ENCODE assay signal across 21 mouse cellular contexts in the genomic region with DNA sequence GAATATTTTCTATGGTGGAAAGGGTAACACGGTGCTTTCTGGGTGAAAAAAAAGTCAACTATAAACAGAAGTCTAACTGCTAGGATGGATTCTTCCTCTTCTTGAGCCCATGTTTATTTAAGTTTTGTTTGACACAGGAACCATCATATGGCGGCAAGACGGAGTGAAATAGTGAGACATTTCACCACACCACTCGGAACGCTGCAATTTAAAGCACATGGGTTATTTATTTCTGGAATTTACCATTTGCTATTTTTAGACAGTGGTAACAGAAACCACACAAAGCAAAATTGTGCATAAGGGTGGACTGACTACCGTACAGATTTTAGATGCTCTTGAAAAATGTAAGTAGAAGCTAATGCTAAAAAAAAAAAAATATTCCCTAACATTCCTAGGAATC.
DNase-seq lines count a peak whose midpoint lies in the region; ATAC-seq and TF ChIP-seq lines count a peak whose summit lies in the region.
"Had no signal": no experiment of that assay in that cellular context is flagged by ENCODE, and none has a peak within 500 bp of the region (broad histone marks: within the 10 kb centered on the region; RNA-seq: fewer than 3 reads in every experiment).

No protein-coding gene starts in this region.

- no peaks in the 10 kb centered on the region for H3K27me3 ChIP-seq in embryonic facial prominence, embryonic 11.5 days (ENCODE audit: control insufficient read depth, insufficient read depth, low read length)
- H3K27me3 ChIP-seq in embryonic facial prominence, embryonic 10.5 days (replicated peaks; ENCODE audit: low read depth, poor library complexity, severe bottlenecking): no peaks in the 10 kb centered on the region
- no peaks in the 10 kb centered on the region for H3K27me3 ChIP-seq in limb, embryonic 14.5 days (ENCODE audit: control insufficient read depth, insufficient read depth, low read length)
- no peaks in the 10 kb centered on the region for H3K27me3 ChIP-seq in limb, embryonic 10.5 days (ENCODE audit: low read depth, poor library complexity, severe bottlenecking)
- no peaks in the 10 kb centered on the region for H3K27me3 ChIP-seq in embryonic facial prominence, embryonic 13.5 days
- H3K27me3 ChIP-seq in limb, embryonic 15.5 days: no peaks in the 10 kb centered on the region
- H3K27me3 ChIP-seq: forebrain, embryonic 12.5 days; heart, embryonic 15.5 days; Patski had no signal

- no peak for ATAC-seq in embryonic facial prominence, embryonic 11.5 days (replicated peaks; ENCODE audit: insufficient number of reproducible peaks, low FRiP score, low TSS enrichment, low read depth)
- 0 out of 2 replicates have a peak, but pooled peaks have one; percentile 30 for ATAC-seq in limb, embryonic 14.5 days (ENCODE audit: low FRiP score, low read depth)
- 0 out of 2 replicates have a peak, but pooled peaks have one; percentile 43 for ATAC-seq in embryonic facial prominence, embryonic 13.5 days (ENCODE audit: insufficient number of reproducible peaks, insufficient read depth, low FRiP score, low TSS enrichment, low read depth)
- ATAC-seq in limb, embryonic 15.5 days (ENCODE audit: insufficient number of reproducible peaks, low FRiP score, low TSS enrichment, low read depth): no peak
- ATAC-seq: activated CD4-positive, CD25-positive, alpha-beta regulatory T cell, adult 4 months; intestine, embryonic 16.5 days; Patski had no signal

- H3K4me2 ChIP-seq in embryonic facial prominence, embryonic 11.5 days (ENCODE audit: low read depth, low read length): no peak overlapping the region
- no peak overlapping the region for H3K4me2 ChIP-seq in limb, embryonic 14.5 days (replicated peaks; ENCODE audit: low read depth, low read length, severe bottlenecking)
- H3K4me2 ChIP-seq in embryonic facial prominence, embryonic 13.5 days: 0 out of 2 replicates have a peak overlapping the region, but pooled peaks have one; percentile 11
- H3K4me2 ChIP-seq in limb, embryonic 15.5 days: no peak overlapping the region
- H3K4me2 ChIP-seq: forebrain, embryonic 12.5 days; heart, embryonic 11.5 days; heart, embryonic 15.5 days; hindbrain, embryonic 14.5 days had no signal

- no peaks in the 10 kb centered on the region for H3K4me1 ChIP-seq in embryonic facial prominence, embryonic 11.5 days (ENCODE audit: control insufficient read depth, insufficient read depth, low read length)
- H3K4me1 ChIP-seq in embryonic facial prominence, embryonic 10.5 days: no peaks in the 10 kb centered on the region; the same call in 1 of the 2 replicates
- H3K4me1 ChIP-seq in limb, embryonic 14.5 days (ENCODE audit: control insufficient read depth, insufficient read depth, low read length): 0 out of 2 replicates have a peak, but pooled peaks cover 6% of the 10 kb centered on the region
- no peaks in the 10 kb centered on the region for H3K4me1 ChIP-seq in limb, embryonic 10.5 days
- peaks cover 10% of the 10 kb centered on the region for H3K4me1 ChIP-seq in embryonic facial prominence, embryonic 13.5 days
- no peaks in the 10 kb centered on the region for H3K4me1 ChIP-seq in limb, embryonic 15.5 days
- H3K4me1 ChIP-seq: forebrain, embryonic 12.5 days; heart, embryonic 15.5 days had no signal

- no peaks in the 10 kb centered on the region for H3K9me3 ChIP-seq in embryonic facial prominence, embryonic 11.5 days (replicated peaks; ENCODE audit: control insufficient read depth, low read length)
- H3K9me3 ChIP-seq in embryonic facial prominence, embryonic 10.5 days: no peaks in the 10 kb centered on the region
- H3K9me3 ChIP-seq in limb, embryonic 14.5 days (ENCODE audit: control insufficient read depth, low read length): no peaks in the 10 kb centered on the region
- no peaks in the 10 kb centered on the region for H3K9me3 ChIP-seq in limb, embryonic 10.5 days (replicated peaks)
- H3K9me3 ChIP-seq in embryonic facial prominence, embryonic 13.5 days: no peaks in the 10 kb centered on the region
- H3K9me3 ChIP-seq in limb, embryonic 15.5 days: no peaks in the 10 kb centered on the region
- H3K9me3 ChIP-seq: forebrain, embryonic 12.5 days; heart, embryonic 15.5 days had no signal

- no peak overlapping the region for H3K9ac ChIP-seq in embryonic facial prominence, embryonic 11.5 days (replicated peaks; ENCODE audit: low read length)
- no peak overlapping the region for H3K9ac ChIP-seq in limb, embryonic 14.5 days (ENCODE audit: low read depth, low read length, severe bottlenecking)
- no peak overlapping the region for H3K9ac ChIP-seq in embryonic facial prominence, embryonic 13.5 days
- H3K9ac ChIP-seq in limb, embryonic 15.5 days: no peak overlapping the region
- H3K9ac ChIP-seq: forebrain, embryonic 12.5 days; heart, embryonic 15.5 days; hindbrain, embryonic 14.5 days had no signal

- no peak overlapping the region for H3K27ac ChIP-seq in embryonic facial prominence, embryonic 11.5 days (replicated peaks; ENCODE audit: low read depth, low read length)
- H3K27ac ChIP-seq in embryonic facial prominence, embryonic 10.5 days (replicated peaks): no peak overlapping the region
- no peak overlapping the region for H3K27ac ChIP-seq in limb, embryonic 14.5 days (replicated peaks; ENCODE audit: low read depth, low read length)
- H3K27ac ChIP-seq in limb, embryonic 10.5 days: no peak overlapping the region
- H3K27ac ChIP-seq in embryonic facial prominence, embryonic 13.5 days: peak overlapping the region; percentile 81
- H3K27ac ChIP-seq in limb, embryonic 15.5 days: 0 out of 2 replicates have a peak overlapping the region, but pooled peaks have one; percentile 59
- H3K27ac ChIP-seq: forebrain, embryonic 12.5 days; heart, embryonic 15.5 days; hindbrain, embryonic 14.5 days had no signal

- WGBS in embryonic facial prominence, embryonic 11.5 days: 43% methylated on average over 6 of the region's 6 CpGs
- WGBS in embryonic facial prominence, embryonic 10.5 days: 60% methylated on average over 6 of the region's 6 CpGs
- WGBS in limb, embryonic 14.5 days: 43% methylated on average over 6 of the region's 6 CpGs
- WGBS in limb, embryonic 10.5 days: 85% methylated on average over 6 of the region's 6 CpGs
- WGBS in embryonic facial prominence, embryonic 13.5 days: 24% methylated on average over 6 of the region's 6 CpGs
- 45% methylated on average over 6 of the region's 6 CpGs for WGBS in limb, embryonic 15.5 days

- peak; percentile 11 for DNase-seq in embryonic facial prominence, embryonic 11.5 days (ENCODE audit: low spot score)
- no peak for DNase-seq in embryonic facial prominence, embryonic 10.5 days (ENCODE audit: low spot score)
- peak; percentile 55 for DNase-seq in limb, embryonic 14.5 days (ENCODE audit: low spot score)
- DNase-seq in limb, embryonic 10.5 days (ENCODE audit: low spot score): no peak
- DNase-seq in spleen, postnatal 4 days (ENCODE audit: low spot score in 2 of 2): no peak
- DNase-seq in ovary, adult 18-20 months (ENCODE audit: low spot score): no peak
- DNase-seq: adrenal gland, postnatal 25 days; cerebellum, adult 2 months; cerebellum, postnatal 10 days; gastrocnemius, postnatal 10 days; heart, adult 18-20 months; heart, postnatal 14 days had no signal

- H3K4me3 ChIP-seq in embryonic facial prominence, embryonic 11.5 days (ENCODE audit: low read depth, low read length): no peak overlapping the region
- H3K4me3 ChIP-seq in embryonic facial prominence, embryonic 10.5 days: no peak overlapping the region
- H3K4me3 ChIP-seq in limb, embryonic 14.5 days (replicated peaks; ENCODE audit: low read length): no peak overlapping the region
- H3K4me3 ChIP-seq in limb, embryonic 10.5 days: no peak overlapping the region
- no peak overlapping the region for H3K4me3 ChIP-seq in embryonic facial prominence, embryonic 13.5 days
- H3K4me3 ChIP-seq in limb, embryonic 15.5 days: no peak overlapping the region
- H3K4me3 ChIP-seq: forebrain, embryonic 12.5 days; heart, embryonic 15.5 days had no signal

- no peak for TF ChIP-seq POLR2A in limb, embryonic 14.5 days (IDR thresholded peaks at IDR 0.05; ENCODE audit: borderline replicate concordance, extremely low read depth, insufficient read depth, insufficient read length)

- H3K36me3 ChIP-seq in embryonic facial prominence, embryonic 11.5 days (replicated peaks; ENCODE audit: control insufficient read depth, insufficient read depth, low read depth, low read length): no peaks in the 10 kb centered on the region
- no peaks in the 10 kb centered on the region for H3K36me3 ChIP-seq in embryonic facial prominence, embryonic 10.5 days (replicated peaks)
- H3K36me3 ChIP-seq in limb, embryonic 14.5 days (ENCODE audit: control insufficient read depth, insufficient read depth, low read length): no peaks in the 10 kb centered on the region
- H3K36me3 ChIP-seq in limb, embryonic 10.5 days: no peaks in the 10 kb centered on the region
- H3K36me3 ChIP-seq in embryonic facial prominence, embryonic 13.5 days: no peaks in the 10 kb centered on the region
- H3K36me3 ChIP-seq in limb, embryonic 15.5 days: no peaks in the 10 kb centered on the region
- H3K36me3 ChIP-seq: forebrain, embryonic 12.5 days; heart, embryonic 15.5 days had no signal

Comparison
In these comparisons a context has a peak if more than half of its experiments do, and no peak if none do; other contexts are left out.
1. ATAC-seq: peak in limb, embryonic 14.5 days (single experiment) and embryonic facial prominence, embryonic 13.5 days (single experiment); none in embryonic facial prominence, embryonic 11.5 days (single experiment) and limb, embryonic 15.5 days (single experiment).
2. DNase-seq: peak in embryonic facial prominence, embryonic 11.5 days (single experiment) and limb, embryonic 14.5 days (single experiment); none in embryonic facial prominence, embryonic 10.5 days (single experiment), limb, embryonic 10.5 days (single experiment), spleen, postnatal 4 days (0 of 2) and ovary, adult 18-20 months (single experiment).
3. H3K27ac ChIP-seq: peak in embryonic facial prominence, embryonic 13.5 days (single experiment) and limb, embryonic 15.5 days (single experiment); none in embryonic facial prominence, embryonic 11.5 days (single experiment), embryonic facial prominence, embryonic 10.5 days (single experiment), limb, embryonic 14.5 days (single experiment) and limb, embryonic 10.5 days (single experiment).